Mouse (Mus musculus): ENCODE measurements around the gene Zfp423. TPM values are rescaled to one million over a fixed set of nuclear protein-coding genes. Genes with fewer than 3 reads are reported as not detected.
A peak's percentile ranks its signal among the peaks of the same experiment; 100 is the strongest.

Gene Zfp423
- total RNA-seq, 2 experiments from 2014 or later: 9.1 to 14.5 TPM

GRCm38 (mm10) chr8:87679431-87680003 is 279.9 kb downstream of the Zfp423 start:
- no peak for DNase-seq
- intact Hi-C loops (cut with DNase I): no loop called here

GRCm38 (mm10) chr8:87675411-87675810 is 284.0 kb downstream of the Zfp423 start:
- intact Hi-C loops (cut with DNase I): no loop called here
- no peak for DNase-seq

- intact Hi-C loops (cut with DNase I): no loop called here
- DNase-seq: no peak
Observed at GRCm38 (mm10) chr8:87674157-87674556, 285.2 kb downstream of the Zfp423 start.

- DNase-seq: no peak
- intact Hi-C loops (cut with DNase I): no loop called here
Observed at GRCm38 (mm10) chr8:87672214-87672613, 287.2 kb downstream of the Zfp423 start.

GRCm38 (mm10) chr8:87671209-87671970 is 288.0 kb downstream of the Zfp423 start:
- intact Hi-C loops (cut with DNase I): no loop called here
- no peak for DNase-seq

- intact Hi-C loops (cut with DNase I): no loop called here
- no peak for DNase-seq
Observed at GRCm38 (mm10) chr8:87670232-87670631, 289.2 kb downstream of the Zfp423 start.

GRCm38 (mm10) chr8:87668736-87669135 is 290.7 kb downstream of the Zfp423 start:
- intact Hi-C loops (cut with DNase I): no loop called here
- no peak for DNase-seq

- intact Hi-C loops (cut with DNase I): no loop called here
- no peak for DNase-seq
Observed at GRCm38 (mm10) chr8:87667914-87668643, 291.3 kb downstream of the Zfp423 start.

- intact Hi-C loops (cut with DNase I): no loop called here
- no peak for DNase-seq
Observed at GRCm38 (mm10) chr8:87667297-87667696, 292.1 kb downstream of the Zfp423 start.

GRCm38 (mm10) chr8:87665337-87665736 is 294.1 kb downstream of the Zfp423 start:
- intact Hi-C loops (cut with DNase I): no loop called here
- DNase-seq: no peak

GRCm38 (mm10) chr8:87664217-87664509 is 295.2 kb downstream of the Zfp423 start:
- DNase-seq: no peak
- intact Hi-C loops (cut with DNase I): loop anchor here (5.0 kb wide), 2 partner anchors 83 to 358 kb away; no protein-coding TSS in a partner anchor

- intact Hi-C loops (cut with DNase I): loop anchor here (2.0 to 5.0 kb wide), 3 partner anchors 84 to 359 kb away; no protein-coding TSS in a partner anchor
- DNase-seq: peak; percentile 87 to 90
Observed at GRCm38 (mm10) chr8:87663349-87664216, 295.8 kb downstream of the Zfp423 start.

GRCm38 (mm10) chr8:87662811-87663341 is 296.5 kb downstream of the Zfp423 start:
- intact Hi-C loops (cut with DNase I): loop anchor here (2.0 to 5.0 kb wide), 3 partner anchors 84 to 359 kb away; no protein-coding TSS in a partner anchor
- DNase-seq: peak; percentile 49 to 57

GRCm38 (mm10) chr8:87662307-87662771 is 297.1 kb downstream of the Zfp423 start:
- peak; percentile 29 to 37 for DNase-seq
- intact Hi-C loops (cut with DNase I): loop anchor here (2.0 to 5.0 kb wide), 3 partner anchors 85 to 360 kb away; no protein-coding TSS in a partner anchor

- no peak for DNase-seq
- intact Hi-C loops (cut with DNase I): loop anchor here (5.0 kb wide), 2 partner anchors 86 to 361 kb away; no protein-coding TSS in a partner anchor
Observed at GRCm38 (mm10) chr8:87660916-87661910, 298.2 kb downstream of the Zfp423 start.

GRCm38 (mm10) chr8:87660029-87660915 is 299.1 kb downstream of the Zfp423 start:
- no peak for DNase-seq
- intact Hi-C loops (cut with DNase I): loop anchor here (5.0 kb wide), 2 partner anchors 87 to 362 kb away; no protein-coding TSS in a partner anchor

- intact Hi-C loops (cut with DNase I): no loop called here
Observed at GRCm38 (mm10) chr8:87657488-87657887, 301.9 kb downstream of the Zfp423 start.

More at GRCm38 (mm10) chr8:87657488-87657887, 301.9 kb downstream of the Zfp423 start:
- no peak for DNase-seq
